Mouse (Mus musculus) skeletal muscle tissue, adult 2 months (tissue): Measurements from ENCODE around the gene Lgals3.
"Not testable (repeated sequence)": the region's sequence is repeated elsewhere in the genome, so short reads cannot be mapped to it uniquely, and the experiment has no call there.

Experiments
- DNase-seq: peaks from one replicate; pipeline ENCODE4 v3.0.0-alpha.2; 2012; ENCODE audit warnings: low read depth, low spot score

Gene Lgals3

GRCm38 (mm10) chr14:47367461-47367860, at the start of gene Lgals3:
Lgals3 (plus strand) TSS chr14:47367751.
- no peak for DNase-seq

GRCm38 (mm10) chr14:47319362-47319761, 48.2 kb upstream of the Lgals3 start:
- DNase-seq = no peak

- DNase-seq = not testable (repeated sequence)
Measured at GRCm38 (mm10) chr14:47321581-47321980, 46.0 kb upstream of the Lgals3 start.

- no peak for DNase-seq
Measured at GRCm38 (mm10) chr14:47325965-47326761, 41.4 kb upstream of the Lgals3 start.

- DNase-seq = no peak
Measured at GRCm38 (mm10) chr14:47327347-47327746, 40.2 kb upstream of the Lgals3 start.

GRCm38 (mm10) chr14:47331920-47332319, 35.6 kb upstream of the Lgals3 start:
- no peak for DNase-seq

- peak; percentile 28 for DNase-seq
Measured at GRCm38 (mm10) chr14:47334819-47335218, 32.7 kb upstream of the Lgals3 start.

GRCm38 (mm10) chr14:47335300-47335699, 32.3 kb upstream of the Lgals3 start:
- no peak for DNase-seq

GRCm38 (mm10) chr14:47340231-47340925, 27.2 kb upstream of the Lgals3 start:
- DNase-seq = no peak

- no peak for DNase-seq
Measured at GRCm38 (mm10) chr14:47341811-47342291, 25.7 kb upstream of the Lgals3 start.

- DNase-seq = no peak
Measured at GRCm38 (mm10) chr14:47346715-47347114, 20.8 kb upstream of the Lgals3 start.

- DNase-seq = no peak
Measured at GRCm38 (mm10) chr14:47350974-47351373, 16.6 kb upstream of the Lgals3 start.

GRCm38 (mm10) chr14:47352272-47352671, 15.3 kb upstream of the Lgals3 start:
- DNase-seq = no peak

GRCm38 (mm10) chr14:47353240-47353639, 14.3 kb upstream of the Lgals3 start:
- no peak for DNase-seq

GRCm38 (mm10) chr14:47354111-47354577, 13.4 kb upstream of the Lgals3 start:
- no peak for DNase-seq

- no peak for DNase-seq
Measured at GRCm38 (mm10) chr14:47354948-47355347, 12.6 kb upstream of the Lgals3 start.

- no peak for DNase-seq
Measured at GRCm38 (mm10) chr14:47356622-47357021, 10.9 kb upstream of the Lgals3 start.

- DNase-seq = no peak
Measured at GRCm38 (mm10) chr14:47359610-47360009, 7.9 kb upstream of the Lgals3 start.

- DNase-seq = no peak
Measured at GRCm38 (mm10) chr14:47361418-47361817, 6.1 kb upstream of the Lgals3 start.

- DNase-seq = no peak
Measured at GRCm38 (mm10) chr14:47361899-47362298, 5.7 kb upstream of the Lgals3 start.

GRCm38 (mm10) chr14:47364742-47365449, 2.7 kb upstream of the Lgals3 start:
- no peak for DNase-seq

- DNase-seq = no peak
Measured at GRCm38 (mm10) chr14:47366881-47367321, 650 bp upstream of the Lgals3 start.
